Mouse (Mus musculus): Measurements from ENCODE around the gene Ndufb7. TPM values are rescaled to one million over a fixed set of nuclear protein-coding genes. Genes with fewer than 3 reads are reported as not detected.

Ndufb7 gene
- polyA plus RNA-seq, 1 experiment from 2014 or later, result 214 TPM

GRCm38 (mm10) chr8:83580826-83581225, 14.4 kb downstream of the Ndufb7 start:
- Histone ChIP-seq H3K36me3 (ENCODE audit: control insufficient read depth, insufficient read depth) (peaks cover 2% of the 10 kb centered on the region; the same call in 1 of the 2 replicates), H3K4me1 (ENCODE audit: control insufficient read depth, low read depth, low read length) (peaks cover 15% of the 10 kb centered on the region), H3K4me2 (ENCODE audit: low read depth, low read length) (no peak overlapping the region), H3K9ac (ENCODE audit: low read depth, low read length) (no peak overlapping the region), H3K4me3 (ENCODE audit: low read depth, low read length) (no peak overlapping the region), H3K27me3 (ENCODE audit: control insufficient read depth, insufficient read depth, low read depth, low read length) (no peaks in the 10 kb centered on the region), H3K9me3 (replicated peaks; ENCODE audit: control insufficient read depth, low read length) (no peaks in the 10 kb centered on the region), H3K27ac (ENCODE audit: low read length) (no peak overlapping the region)
- 77% methylated on average over 8 of the region's 8 CpGs for WGBS (ENCODE audit: insufficient replicate concordance)
- no peak for ATAC-seq (ENCODE audit: low read depth)

DNA sequence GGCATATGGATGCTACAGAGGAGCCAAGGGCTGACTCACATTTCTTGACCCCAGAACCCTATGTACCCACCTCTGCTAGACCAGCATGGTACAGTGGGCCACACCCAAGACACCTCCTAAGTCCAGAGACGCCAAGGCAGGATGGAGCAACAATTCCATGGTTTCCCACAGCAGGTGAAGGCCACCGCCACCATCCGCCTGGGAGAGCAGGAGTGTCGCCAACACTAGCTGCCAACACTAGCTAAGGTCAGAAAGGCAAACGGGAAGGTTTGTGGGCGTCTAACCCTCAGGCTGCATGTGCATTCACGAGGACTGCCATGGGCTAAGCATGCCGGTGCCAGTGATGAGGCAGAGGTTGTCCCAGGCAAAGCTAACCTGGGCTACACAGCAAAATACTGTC, 15.8 kb downstream of the Ndufb7 start:
- H3K36me3 ChIP-seq (ENCODE audit: control insufficient read depth, insufficient read depth), result peaks cover 2% of the 10 kb centered on the region; the same call in 1 of the 2 replicates
- no peak overlapping the region for H3K27ac ChIP-seq (ENCODE audit: low read length)
- 79% methylated on average over 8 of the region's 8 CpGs for WGBS (ENCODE audit: insufficient replicate concordance)
- no peaks in the 10 kb centered on the region for H3K27me3 ChIP-seq (ENCODE audit: control insufficient read depth, insufficient read depth, low read depth, low read length)
- no peak for ATAC-seq (ENCODE audit: low read depth)
- peaks cover 6% of the 10 kb centered on the region for H3K4me1 ChIP-seq (ENCODE audit: control insufficient read depth, low read depth, low read length)
- H3K4me3 ChIP-seq (ENCODE audit: low read depth, low read length), result no peak overlapping the region
- H3K9me3 ChIP-seq (replicated peaks; ENCODE audit: control insufficient read depth, low read length), result no peaks in the 10 kb centered on the region
- no peak overlapping the region for H3K4me2 ChIP-seq (ENCODE audit: low read depth, low read length)
- no peak overlapping the region for H3K9ac ChIP-seq (ENCODE audit: low read depth, low read length)

GRCm38 (mm10) chr8:83583236-83583635, 16.8 kb downstream of the Ndufb7 start:
- Histone ChIP-seq H3K9ac (ENCODE audit: low read depth, low read length) (no peak overlapping the region), H3K9me3 (replicated peaks; ENCODE audit: control insufficient read depth, low read length) (no peaks in the 10 kb centered on the region), H3K4me2 (ENCODE audit: low read depth, low read length) (no peak overlapping the region), H3K27me3 (ENCODE audit: control insufficient read depth, insufficient read depth, low read depth, low read length) (no peaks in the 10 kb centered on the region), H3K36me3 (ENCODE audit: control insufficient read depth, insufficient read depth) (peaks cover 2% of the 10 kb centered on the region; the same call in 1 of the 2 replicates), H3K4me3 (ENCODE audit: low read depth, low read length) (no peak overlapping the region), H3K4me1 (ENCODE audit: control insufficient read depth, low read depth, low read length) (peaks cover 9% of the 10 kb centered on the region), H3K27ac (ENCODE audit: low read length) (no peak overlapping the region)
- 88% methylated on average over 15 of the region's 15 CpGs for WGBS (ENCODE audit: insufficient replicate concordance)
- no peak for ATAC-seq (ENCODE audit: low read depth)

DNA sequence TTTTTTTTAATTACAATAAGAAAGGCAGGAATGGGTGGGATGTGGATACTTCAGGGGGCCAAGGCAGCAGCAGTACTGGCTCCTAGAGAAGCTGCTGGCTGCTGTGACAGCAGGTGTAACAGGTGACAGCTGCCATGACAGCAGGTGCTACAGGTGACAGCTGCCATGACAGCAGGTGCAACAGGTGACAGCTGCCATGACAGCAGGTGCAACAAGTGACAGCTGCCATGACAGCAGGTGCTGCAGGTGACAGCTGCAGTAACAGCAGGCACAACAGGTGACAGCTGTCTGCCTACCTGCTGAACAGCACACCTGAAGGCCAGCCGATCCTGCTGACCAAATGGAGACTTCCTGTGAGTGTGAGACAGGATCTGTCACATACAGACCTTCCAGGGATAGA, 18.3 kb downstream of the Ndufb7 start:
- H3K27ac ChIP-seq (ENCODE audit: low read length), result no peak overlapping the region
- H3K36me3 ChIP-seq (ENCODE audit: control insufficient read depth, insufficient read depth), result peaks cover 2% of the 10 kb centered on the region; the same call in 1 of the 2 replicates

GRCm38 (mm10) chr8:83585333-83585732, 18.9 kb downstream of the Ndufb7 start:
- Histone ChIP-seq H3K27me3 (ENCODE audit: control insufficient read depth, insufficient read depth, low read depth, low read length) (no peaks in the 10 kb centered on the region), H3K9ac (ENCODE audit: low read depth, low read length) (no peak overlapping the region), H3K4me1 (ENCODE audit: control insufficient read depth, low read depth, low read length) (peaks cover 6% of the 10 kb centered on the region), H3K27ac (ENCODE audit: low read length) (peak overlapping the region; percentile 43), H3K4me3 (ENCODE audit: low read depth, low read length) (no peak overlapping the region), H3K9me3 (replicated peaks; ENCODE audit: control insufficient read depth, low read length) (no peaks in the 10 kb centered on the region), H3K4me2 (ENCODE audit: low read depth, low read length) (no peak overlapping the region), H3K36me3 (ENCODE audit: control insufficient read depth, insufficient read depth) (no peaks in the 10 kb centered on the region; the same call in 1 of the 2 replicates)
- peak; percentile 77 for ATAC-seq (ENCODE audit: low read depth)
- 64% methylated on average over 3 of the region's 3 CpGs for WGBS (ENCODE audit: insufficient replicate concordance)

More for the DNA sequence above, 18.3 kb downstream of the Ndufb7 start:
- H3K4me1 ChIP-seq (ENCODE audit: control insufficient read depth, low read depth, low read length), result peaks cover 6% of the 10 kb centered on the region
- ATAC-seq (ENCODE audit: low read depth), result no peak
- no peak overlapping the region for H3K4me2 ChIP-seq (ENCODE audit: low read depth, low read length)
- H3K9ac ChIP-seq (ENCODE audit: low read depth, low read length), result no peak overlapping the region
- no peaks in the 10 kb centered on the region for H3K9me3 ChIP-seq (replicated peaks; ENCODE audit: control insufficient read depth, low read length)
- H3K4me3 ChIP-seq (ENCODE audit: low read depth, low read length), result no peak overlapping the region
- H3K27me3 ChIP-seq (ENCODE audit: control insufficient read depth, insufficient read depth, low read depth, low read length), result no peaks in the 10 kb centered on the region
- WGBS (ENCODE audit: insufficient replicate concordance), result 71% methylated on average over 1 of the region's 1 CpGs

DNA sequence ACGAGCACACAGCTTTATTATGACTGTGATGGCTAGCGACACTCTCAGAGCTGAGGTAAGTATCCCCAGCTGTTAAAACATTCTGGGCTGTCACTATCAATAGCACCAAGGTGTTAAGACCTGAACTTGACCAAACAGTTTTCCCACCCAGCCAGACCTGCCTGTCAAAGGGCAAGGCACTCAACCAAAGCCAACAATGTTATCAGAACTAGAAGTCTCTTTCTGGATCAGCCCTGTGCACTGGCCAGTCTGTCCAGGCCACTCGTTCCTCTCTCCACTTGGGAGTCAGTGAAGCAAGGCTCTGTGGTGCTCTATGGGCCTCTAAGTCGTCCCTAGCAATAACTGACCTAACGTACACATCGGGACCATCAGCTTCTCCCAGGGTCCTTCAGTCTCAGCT, 21.2 kb downstream of the Ndufb7 start:
- ATAC-seq (ENCODE audit: low read depth), result 0 out of 2 replicates have a peak, but pooled peaks have one; percentile 7
- no peak overlapping the region for H3K4me3 ChIP-seq (ENCODE audit: low read depth, low read length)
- no peak overlapping the region for H3K27ac ChIP-seq (ENCODE audit: low read length)
- H3K4me1 ChIP-seq (ENCODE audit: control insufficient read depth, low read depth, low read length), result peaks cover 15% of the 10 kb centered on the region
- no peaks in the 10 kb centered on the region for H3K9me3 ChIP-seq (replicated peaks; ENCODE audit: control insufficient read depth, low read length)
- H3K36me3 ChIP-seq (ENCODE audit: control insufficient read depth, insufficient read depth), result no peaks in the 10 kb centered on the region; the same call in 1 of the 2 replicates
- 72% methylated on average over 6 of the region's 6 CpGs for WGBS (ENCODE audit: insufficient replicate concordance)
- H3K9ac ChIP-seq (ENCODE audit: low read depth, low read length), result no peak overlapping the region
- no peak overlapping the region for H3K4me2 ChIP-seq (ENCODE audit: low read depth, low read length)
- H3K27me3 ChIP-seq (ENCODE audit: control insufficient read depth, insufficient read depth, low read depth, low read length), result no peaks in the 10 kb centered on the region

DNA sequence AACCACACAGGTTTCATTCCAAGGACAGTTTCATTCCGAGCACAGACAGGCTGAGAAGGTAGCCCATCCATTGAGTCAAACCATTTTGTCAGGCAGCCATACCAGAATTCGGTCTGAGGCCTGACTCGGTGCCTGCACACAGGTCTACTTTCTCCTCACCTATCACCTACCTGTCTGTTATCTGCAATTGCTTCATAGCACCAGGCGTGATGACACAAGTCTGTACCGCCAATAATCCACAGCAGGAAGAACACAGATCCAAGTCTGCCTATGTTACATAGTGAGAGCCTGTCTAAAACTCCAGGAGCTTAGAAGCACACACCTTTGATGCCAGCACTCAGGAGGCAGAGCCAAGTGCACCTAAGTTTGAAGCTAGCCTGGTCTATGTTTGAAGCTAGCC, 22.4 kb downstream of the Ndufb7 start:
- Histone ChIP-seq H3K9me3 (replicated peaks; ENCODE audit: control insufficient read depth, low read length) (no peaks in the 10 kb centered on the region), H3K4me2 (ENCODE audit: low read depth, low read length) (no peak overlapping the region), H3K27ac (ENCODE audit: low read length) (no peak overlapping the region), H3K4me1 (ENCODE audit: control insufficient read depth, low read depth, low read length) (peaks cover 22% of the 10 kb centered on the region), H3K9ac (ENCODE audit: low read depth, low read length) (no peak overlapping the region), H3K27me3 (ENCODE audit: control insufficient read depth, insufficient read depth, low read depth, low read length) (no peaks in the 10 kb centered on the region), H3K36me3 (ENCODE audit: control insufficient read depth, insufficient read depth) (no peaks in the 10 kb centered on the region; the same call in 1 of the 2 replicates), H3K4me3 (ENCODE audit: low read depth, low read length) (no peak overlapping the region)
- 81% methylated on average over 5 of the region's 5 CpGs for WGBS (ENCODE audit: insufficient replicate concordance)
- ATAC-seq (ENCODE audit: low read depth), result no peak

DNA sequence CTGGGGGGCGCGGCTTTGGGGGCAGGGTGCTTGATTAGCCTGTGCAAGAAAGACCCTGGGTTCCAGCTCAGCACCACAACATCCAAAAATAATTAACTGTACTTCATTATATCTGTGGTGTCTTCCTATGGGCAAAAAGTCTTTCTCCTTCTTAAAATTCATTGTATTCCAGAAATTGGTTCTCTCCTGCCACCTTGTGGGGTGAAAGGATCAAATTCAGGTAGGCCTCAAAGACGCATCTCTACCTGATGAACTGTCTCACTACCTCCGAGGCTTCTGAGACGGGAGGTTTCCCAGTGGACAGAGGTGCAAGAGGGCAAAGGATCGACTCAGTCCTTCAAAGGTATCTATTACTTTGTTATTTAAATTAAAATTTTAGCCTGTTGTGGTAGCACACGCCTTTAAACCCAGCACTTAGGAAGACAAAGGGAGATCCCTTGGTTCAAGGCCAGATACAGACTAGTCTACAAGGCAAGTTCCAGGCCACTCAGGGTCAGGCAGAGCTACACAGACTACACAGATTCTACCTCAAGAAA, 24.1 kb downstream of the Ndufb7 start:
- H3K4me2 ChIP-seq (ENCODE audit: low read depth, low read length), result no peak overlapping the region
- H3K4me1 ChIP-seq (ENCODE audit: control insufficient read depth, low read depth, low read length), result peaks cover 28% of the 10 kb centered on the region
- WGBS (ENCODE audit: insufficient replicate concordance), result 84% methylated on average over 7 of the region's 7 CpGs
- no peak overlapping the region for H3K27ac ChIP-seq (ENCODE audit: low read length)
- no peak overlapping the region for H3K4me3 ChIP-seq (ENCODE audit: low read depth, low read length)
- no peaks in the 10 kb centered on the region for H3K27me3 ChIP-seq (ENCODE audit: control insufficient read depth, insufficient read depth, low read depth, low read length)
- no peaks in the 10 kb centered on the region; the same call in 1 of the 2 replicates for H3K36me3 ChIP-seq (ENCODE audit: control insufficient read depth, insufficient read depth)
- H3K9me3 ChIP-seq (replicated peaks; ENCODE audit: control insufficient read depth, low read length), result no peaks in the 10 kb centered on the region
- no peak overlapping the region for H3K9ac ChIP-seq (ENCODE audit: low read depth, low read length)
- ATAC-seq (ENCODE audit: low read depth), result no peak

DNA sequence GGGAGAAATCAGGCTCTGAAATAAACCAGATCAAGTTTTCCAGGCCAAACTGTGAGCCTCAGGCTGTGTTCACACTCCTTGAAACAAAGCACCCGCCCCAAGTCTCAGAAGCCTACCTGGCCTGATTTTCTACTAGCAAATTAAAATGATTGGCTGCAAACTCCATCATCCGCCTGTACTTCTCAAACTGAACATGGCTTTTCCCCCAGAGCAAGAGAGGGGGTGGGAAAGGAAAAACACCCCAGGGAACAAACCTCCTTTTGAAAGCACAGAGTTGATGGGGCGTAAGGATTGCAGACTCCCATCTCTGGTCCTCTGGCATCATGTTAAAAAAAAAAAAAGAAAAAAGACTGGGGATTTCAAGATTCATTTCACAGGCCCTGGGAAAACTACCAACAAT, 26.2 kb downstream of the Ndufb7 start:
- Histone ChIP-seq H3K4me3 (ENCODE audit: low read depth, low read length) (peak overlapping the region; percentile 88), H3K4me1 (ENCODE audit: control insufficient read depth, low read depth, low read length) (peaks cover 30% of the 10 kb centered on the region)
- WGBS (ENCODE audit: insufficient replicate concordance), result 79% methylated on average over 3 of the region's 3 CpGs

More for the DNA sequence above, 26.2 kb downstream of the Ndufb7 start:
- Histone ChIP-seq H3K9ac (ENCODE audit: low read depth, low read length) (peak overlapping the region; percentile 83), H3K9me3 (replicated peaks; ENCODE audit: control insufficient read depth, low read length) (no peaks in the 10 kb centered on the region), H3K4me2 (ENCODE audit: low read depth, low read length) (peak overlapping the region; percentile 90), H3K27ac (ENCODE audit: low read length) (no peak overlapping the region; the same call in 1 of the 2 replicates), H3K27me3 (ENCODE audit: control insufficient read depth, insufficient read depth, low read depth, low read length) (no peaks in the 10 kb centered on the region), H3K36me3 (ENCODE audit: control insufficient read depth, insufficient read depth) (no peaks in the 10 kb centered on the region; the same call in 1 of the 2 replicates)
- no peak for ATAC-seq (ENCODE audit: low read depth)

Data from liver, embryonic 16.5 days (tissue).